Mouse (Mus musculus) embryo, embryonic 10 days (tissue): ENCODE data around the gene Zwilch.
A peak's percentile ranks its signal among the peaks of the same experiment; 100 is the strongest.
"Not testable (repeated sequence)": the region's sequence is repeated elsewhere in the genome, so short reads cannot be mapped to it uniquely, and the experiment has no call there.

Experiments used
- DNase-seq: peaks from one replicate; pipeline ENCODE4 v3.0.0-alpha.2; 2015; ENCODE audit warnings: low spot score

Zwilch gene

DNA sequence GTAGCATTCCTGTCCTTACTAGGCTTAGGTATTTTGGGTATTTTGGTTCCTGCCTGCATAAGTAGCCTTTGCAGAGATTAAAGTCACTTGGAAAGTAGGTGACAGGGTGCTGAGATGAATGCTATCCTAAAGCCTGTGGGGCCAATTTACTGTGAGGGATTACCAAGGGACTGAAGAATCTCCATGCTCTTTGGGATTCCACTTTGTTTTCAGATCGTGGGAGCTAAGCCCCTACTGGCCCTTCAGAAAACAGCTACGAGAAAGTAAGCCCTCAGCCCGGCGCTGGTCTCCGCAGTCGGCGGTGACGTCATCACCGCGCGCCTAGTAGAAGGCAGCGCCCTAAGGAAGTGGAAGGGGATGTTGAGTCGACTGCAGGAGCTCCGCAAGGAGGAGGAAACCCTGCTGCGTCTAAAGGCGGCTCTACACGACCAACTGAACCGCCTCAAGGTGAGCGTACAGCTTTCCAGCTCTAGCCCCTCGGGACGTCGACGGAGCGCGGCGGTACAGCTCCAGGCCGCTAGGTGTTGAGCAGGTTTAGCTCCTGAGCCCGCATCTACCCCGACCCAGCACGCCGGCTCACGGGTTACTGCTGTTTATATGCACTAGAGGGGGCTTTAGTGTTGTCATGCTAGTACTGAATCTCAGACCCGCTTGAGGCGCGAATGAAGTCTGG lies 6.2 kb upstream of the Zwilch start, which contains the start of gene Snapc5:
TSS of gene Snapc5 (plus strand) at position 301 of the 673 bp plus-strand sequence.
- DNase-seq = peak; percentile 98

DNA sequence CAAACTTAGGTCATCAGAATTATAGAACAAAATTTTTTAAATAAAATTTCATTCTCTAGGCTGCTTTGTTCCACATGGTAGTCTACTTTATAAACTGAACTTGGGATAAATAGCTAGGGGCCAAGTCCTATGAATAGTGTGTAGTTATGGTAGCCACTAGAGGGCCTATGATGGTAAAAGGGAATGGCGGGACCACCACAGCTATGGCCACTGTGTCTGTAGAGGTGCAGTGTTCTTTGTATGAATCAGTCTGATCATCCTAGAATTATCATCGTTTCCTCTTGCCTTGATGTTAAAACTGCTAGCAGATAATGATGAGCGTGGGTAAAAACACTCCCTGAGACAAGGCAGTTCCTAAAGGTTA lies 5.7 kb upstream of the Zwilch start:
- DNase-seq = peak; percentile 77

DNA sequence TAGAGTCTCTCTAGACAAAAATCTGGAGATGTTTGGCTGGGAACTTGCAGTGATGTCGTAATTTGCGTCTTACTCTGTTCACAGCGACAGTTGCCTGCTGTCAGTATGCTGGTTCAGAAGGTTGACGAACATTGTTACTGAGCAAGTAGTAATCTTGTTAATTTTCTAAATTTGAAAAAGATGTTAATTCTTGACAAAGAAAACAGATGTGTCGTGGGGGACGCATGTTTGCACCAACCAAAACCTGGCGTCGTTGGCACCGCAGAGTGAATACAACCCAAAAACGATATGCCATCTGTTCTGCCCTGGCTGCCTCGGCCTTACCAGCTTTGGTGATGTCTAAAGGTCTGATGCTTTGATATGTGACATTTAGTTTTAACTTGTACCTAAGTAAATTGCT lies 2.5 kb upstream of the Zwilch start:
- no peak for DNase-seq

DNA sequence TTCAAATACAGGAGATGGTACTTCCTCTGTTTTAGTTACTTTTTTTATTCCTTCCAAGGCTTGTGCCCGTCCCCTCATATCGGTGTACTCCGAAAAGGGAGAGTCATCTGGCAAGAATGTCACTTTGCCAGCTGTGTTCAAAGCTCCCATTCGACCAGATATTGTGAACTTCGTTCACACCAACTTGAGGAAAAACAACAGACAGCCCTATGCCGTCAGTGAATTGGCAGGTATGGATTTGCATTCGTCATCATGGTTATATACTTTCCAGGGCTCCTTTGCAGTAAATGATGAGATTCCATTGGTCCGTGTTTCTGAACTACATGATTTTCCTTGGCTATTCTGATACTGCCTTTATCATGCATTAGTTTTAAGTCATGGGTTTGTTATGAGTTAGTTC lies 1.9 kb upstream of the Zwilch start:
- no peak for DNase-seq

DNA sequence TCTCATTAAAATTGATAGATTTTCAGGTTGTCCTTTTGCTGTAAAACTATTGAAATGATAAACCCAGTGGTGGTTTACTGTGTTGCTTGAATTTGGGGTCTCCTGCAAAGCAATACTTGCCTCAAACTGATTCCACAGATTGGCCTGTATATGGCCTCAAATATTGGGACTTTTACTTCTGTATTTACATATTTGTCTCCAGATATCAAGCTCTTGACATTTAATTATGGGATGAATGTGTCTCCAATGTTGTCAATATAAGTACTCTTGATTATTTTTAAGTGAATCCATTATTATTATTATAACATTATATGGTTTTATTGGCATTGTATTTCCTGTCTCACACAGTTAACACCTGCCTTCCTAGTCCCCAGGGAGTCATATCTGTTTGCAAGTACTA lies 1.4 kb upstream of the Zwilch start:
- no peak for DNase-seq

DNA sequence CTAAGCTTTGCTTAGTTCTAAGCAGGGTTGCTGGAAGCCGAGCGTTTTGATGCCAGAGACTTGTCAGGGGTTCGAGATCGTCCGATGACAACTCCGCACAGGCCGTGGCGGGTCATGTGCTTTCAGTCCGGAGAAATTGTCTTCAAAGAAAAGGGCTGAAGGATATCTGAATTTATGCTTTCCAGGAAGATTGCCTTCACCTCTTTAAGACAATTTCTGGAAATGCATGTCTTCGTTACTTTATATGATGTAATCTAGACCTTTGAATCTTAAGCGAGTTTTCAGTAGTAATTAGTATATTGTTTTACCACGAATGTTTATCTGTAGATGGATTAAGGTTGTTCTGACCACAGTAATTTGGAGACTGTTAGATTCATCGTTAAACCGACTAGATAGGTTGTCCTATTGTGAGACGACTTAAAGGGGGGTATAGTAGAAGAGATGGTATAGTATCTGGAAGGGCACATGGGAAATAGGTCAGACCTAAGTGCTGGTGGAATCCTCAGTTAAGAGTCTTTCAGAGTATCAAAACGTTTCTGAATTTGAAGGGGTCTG lies 839 bp upstream of the Zwilch start:
- no peak for DNase-seq

DNA sequence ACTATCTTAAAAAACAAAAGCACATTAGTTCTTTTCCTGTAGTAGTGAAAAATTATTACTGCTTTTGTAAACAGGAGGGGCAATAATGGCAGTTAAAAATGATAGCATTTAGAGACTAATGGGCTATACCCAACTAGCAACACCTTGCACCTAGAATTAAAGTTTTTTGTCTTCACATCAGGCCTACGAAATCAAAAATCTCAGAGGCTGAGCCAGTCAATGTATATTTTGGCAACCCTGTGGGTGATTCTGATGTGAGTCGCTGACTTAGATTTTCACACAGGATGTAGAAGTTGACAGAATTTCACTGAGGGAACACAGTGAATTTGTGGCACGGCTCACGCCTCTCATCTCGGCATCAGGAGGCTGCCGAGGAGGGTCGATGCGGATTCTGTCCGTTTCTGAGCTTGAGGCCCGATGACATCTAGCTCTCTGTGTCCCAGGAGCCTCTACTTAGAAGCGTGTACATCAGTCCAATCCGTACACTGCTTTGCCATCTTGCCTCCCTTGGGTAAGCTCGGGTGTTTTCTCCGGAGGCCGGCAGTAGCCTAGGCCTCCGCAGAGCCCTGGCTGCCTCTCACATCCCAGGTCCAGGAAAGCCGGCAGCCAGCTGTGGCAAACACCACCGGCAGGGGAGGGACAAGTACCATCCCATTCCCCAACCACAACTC lies 624 bp downstream of the Zwilch start:
- no peak for DNase-seq

DNA sequence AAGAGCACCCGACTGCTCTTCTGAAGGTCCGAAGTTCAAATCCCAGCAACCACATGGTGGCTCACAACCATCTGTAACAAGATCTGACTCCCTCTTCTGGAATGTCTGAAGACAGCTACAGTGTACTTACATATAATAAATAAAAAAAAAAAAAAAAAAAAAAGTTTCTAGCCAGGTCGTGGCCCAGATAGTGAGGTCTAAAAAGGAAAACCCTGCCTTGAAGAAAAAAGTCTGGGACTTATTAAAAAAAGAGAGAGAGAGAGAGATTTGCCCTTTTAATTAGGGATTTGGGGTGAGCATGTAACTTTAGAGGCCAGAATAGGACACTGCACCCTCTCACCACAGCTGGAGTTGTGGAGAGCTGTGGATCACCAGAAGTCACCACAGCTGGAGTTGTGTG lies 2.9 kb downstream of the Zwilch start:
- not testable (repeated sequence) for DNase-seq

DNA sequence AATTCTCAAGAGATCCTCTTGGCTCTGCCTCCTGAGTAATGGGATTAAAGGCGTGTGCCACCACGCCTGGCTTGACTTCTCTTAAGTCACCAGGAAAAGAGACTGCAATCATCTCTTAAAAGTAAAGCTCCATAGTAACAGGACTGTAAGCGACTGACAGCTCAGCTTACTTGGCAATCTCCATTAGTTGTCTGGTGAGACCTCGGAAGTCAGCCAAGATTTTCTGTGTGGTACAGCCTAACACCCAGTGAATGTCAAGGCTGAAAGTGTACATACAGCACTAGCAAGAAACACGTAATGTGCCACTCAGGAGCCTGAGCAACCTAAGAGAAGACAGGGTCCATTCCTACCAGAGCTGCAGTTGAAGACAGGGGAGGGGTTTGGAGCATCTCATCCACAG lies 12.4 kb downstream of the Zwilch start:
- no peak for DNase-seq

DNA sequence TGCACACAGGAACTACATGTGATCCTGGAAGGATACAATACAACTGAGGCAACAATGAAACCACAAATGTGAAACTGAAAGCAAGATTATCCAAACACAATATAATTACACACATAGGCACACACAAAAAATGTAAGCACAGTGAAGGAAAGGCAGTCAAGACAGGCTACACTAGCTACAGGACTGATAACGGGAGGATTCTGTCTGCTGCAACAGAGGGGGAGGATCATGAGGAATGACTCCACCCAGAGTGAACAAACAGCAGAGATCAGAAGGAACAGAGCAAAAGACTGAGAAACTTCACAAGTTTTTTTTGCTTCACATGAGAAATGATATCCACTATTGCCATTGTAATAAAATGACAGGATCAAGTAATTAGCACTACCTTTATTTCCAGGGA lies 16.3 kb downstream of the Zwilch start:
- no peak for DNase-seq

DNA sequence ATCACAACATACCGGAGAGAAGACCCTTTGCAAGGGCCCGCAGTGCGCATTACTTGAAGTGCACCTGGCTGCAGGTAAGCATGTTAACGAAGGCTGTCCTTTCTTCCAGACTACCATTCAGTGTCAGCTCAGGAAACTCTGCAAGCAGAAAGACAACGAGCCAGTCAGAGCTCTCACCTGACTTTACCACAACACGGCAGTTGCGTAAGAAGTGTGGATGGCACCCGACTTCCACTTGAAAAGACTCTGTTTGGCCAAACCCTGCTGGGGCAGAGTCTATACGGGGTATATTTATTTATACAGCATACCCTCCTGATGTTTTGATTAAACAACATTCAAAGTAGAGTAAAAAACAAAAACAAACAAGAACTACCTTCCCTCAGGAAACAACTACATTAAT lies 33.0 kb downstream of the Zwilch start:
- DNase-seq = no peak

DNA sequence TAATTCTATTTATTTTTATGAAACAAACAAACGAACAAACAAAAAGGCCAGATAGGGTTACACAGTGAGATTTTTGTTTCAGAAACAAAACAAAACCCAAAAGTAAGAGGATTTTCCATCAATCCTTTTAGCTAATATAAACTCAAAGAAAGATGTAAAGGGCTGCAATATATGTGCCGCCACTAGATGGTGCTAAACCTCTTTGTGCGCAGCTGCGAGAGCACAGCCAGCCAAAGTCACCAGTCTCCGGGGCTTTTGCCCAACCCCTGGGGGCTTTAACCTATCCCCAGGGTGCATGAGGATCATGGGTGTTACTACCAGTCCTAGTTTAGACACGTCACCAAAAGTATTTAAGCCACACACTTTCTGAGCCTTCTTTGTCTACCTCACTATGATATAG lies 34.0 kb downstream of the Zwilch start:
- DNase-seq = peak; percentile 23

DNA sequence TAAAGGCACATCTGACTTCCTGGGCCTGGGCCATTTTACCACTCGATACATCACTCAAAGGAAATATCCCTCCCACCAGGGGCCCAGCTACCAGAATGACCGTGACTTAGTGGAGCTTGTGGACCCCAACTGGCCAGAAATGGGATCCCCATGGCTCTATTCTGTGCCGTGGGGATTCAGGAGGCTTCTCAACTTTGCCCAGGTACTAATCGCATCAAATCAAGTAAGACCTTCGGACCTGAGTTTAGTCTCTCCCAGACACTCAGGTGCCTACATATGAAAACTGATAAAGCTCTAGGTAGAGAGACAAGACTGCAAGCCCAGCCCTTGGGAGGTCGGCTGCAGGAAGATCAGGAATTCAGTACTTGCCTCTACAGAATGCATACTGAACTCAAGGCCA lies 41.3 kb downstream of the Zwilch start:
- no peak for DNase-seq

DNA sequence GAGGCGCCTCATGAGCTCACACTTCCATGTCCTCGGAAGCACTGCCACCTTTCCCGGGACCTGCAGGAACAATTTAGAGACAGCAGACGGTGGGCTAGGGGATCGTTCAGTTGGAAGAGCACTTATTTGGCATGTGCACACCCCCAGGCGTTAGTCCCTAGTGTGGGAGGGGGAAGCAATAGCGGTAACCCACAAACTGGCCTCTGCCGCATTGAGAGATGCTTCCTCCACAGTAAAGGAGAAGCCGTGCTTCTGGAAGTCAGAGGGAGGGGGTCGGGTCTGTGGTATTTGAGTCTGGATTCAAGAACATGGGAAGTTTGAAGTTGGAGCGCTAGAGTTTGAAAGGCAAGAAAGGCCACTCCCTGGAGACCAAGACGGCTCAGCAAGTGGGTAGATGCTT lies 46.8 kb downstream of the Zwilch start:
- DNase-seq = no peak

DNA sequence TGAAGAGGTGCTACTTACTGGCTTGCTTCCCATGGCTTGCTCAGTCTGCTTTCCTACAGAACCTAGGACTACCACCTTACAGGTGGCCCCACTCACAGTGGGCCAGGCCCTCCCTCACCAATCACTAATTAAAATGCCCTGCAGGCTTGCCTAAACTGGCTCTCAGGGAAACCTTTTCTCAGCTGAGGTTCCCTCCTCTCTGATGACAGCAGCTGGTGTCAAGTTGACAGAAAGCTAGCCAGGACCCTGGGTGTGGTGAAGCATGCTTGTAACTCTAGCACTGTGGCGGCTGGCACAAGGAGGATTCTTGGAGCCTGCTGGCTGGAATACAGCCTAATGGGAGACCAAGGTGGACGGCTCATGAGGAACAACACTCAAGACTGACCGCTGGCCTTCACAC lies 47.6 kb downstream of the Zwilch start:
- no peak for DNase-seq

DNA sequence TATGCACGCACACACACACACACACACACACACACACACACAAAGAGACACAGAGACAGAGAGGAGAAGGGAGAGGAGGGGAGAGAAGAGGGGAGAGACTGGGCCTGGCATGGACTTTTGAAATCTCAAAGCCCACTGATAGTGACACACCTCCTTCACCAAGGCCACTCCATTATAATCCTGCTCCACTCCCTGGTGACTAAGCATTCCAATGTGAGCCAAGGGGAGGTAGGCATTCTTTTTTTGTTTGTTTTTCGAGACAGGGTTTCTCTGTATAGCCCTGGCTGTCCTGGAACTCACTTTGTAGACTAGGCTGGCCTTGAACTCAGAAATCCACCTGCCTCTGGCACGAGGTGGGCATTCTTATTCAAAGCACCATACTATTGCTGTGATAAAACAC lies 48.1 kb downstream of the Zwilch start:
- DNase-seq = not testable (repeated sequence)

DNA sequence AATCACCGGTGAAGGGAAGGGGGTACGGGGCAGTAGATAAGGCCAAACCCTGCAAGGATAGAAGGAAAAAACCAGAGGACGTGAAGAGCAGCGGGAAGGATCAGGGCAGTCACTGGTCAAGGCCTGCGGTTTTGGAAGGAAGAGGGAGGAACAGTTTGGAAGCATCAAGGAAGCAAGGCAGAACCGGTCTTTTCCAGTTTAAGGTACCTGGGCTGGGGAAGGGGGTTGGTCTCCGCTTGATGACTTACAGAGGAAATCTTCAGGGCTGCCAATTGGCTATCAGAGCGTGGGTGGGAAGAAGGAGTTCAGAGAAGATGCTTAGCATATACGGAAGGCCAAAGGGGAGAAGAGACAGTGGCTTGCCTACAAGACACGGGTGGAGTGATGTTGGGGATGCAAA lies 50.3 kb downstream of the Zwilch start:
- no peak for DNase-seq

DNA sequence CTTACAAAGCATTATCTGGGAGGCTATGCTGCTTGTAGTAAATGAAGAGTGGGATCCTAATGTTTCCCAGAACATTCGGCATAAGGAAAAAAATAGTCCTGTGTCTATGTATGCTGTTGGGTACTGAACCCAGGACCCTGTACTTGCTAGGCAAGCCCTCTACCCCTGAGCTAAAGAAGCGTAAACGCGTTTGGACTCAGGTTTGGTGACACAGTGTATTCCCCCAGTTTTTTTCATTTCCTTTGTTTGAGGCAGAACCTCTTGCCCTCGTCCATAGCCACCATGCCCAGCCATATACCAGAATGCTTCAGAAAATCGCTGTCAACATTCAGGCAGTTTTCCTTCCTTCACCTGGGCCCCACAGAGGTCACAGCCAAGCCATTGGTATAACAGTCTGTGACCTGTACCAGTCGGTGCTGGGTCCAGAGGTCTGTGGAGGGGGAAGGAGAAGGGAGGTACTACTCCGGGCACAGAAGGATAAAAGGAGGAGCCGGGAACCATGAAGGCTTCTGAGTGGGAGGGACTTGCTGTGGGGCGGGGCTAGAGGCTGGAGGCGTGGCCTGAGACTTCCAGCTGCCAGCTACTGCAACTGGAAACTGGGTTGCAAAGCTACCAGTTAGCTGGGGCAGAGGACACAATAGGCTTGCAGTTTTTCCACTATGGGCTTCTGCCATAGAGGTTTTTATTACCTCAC lies 52.2 kb downstream of the Zwilch start:
- DNase-seq = peak; percentile 44

DNA sequence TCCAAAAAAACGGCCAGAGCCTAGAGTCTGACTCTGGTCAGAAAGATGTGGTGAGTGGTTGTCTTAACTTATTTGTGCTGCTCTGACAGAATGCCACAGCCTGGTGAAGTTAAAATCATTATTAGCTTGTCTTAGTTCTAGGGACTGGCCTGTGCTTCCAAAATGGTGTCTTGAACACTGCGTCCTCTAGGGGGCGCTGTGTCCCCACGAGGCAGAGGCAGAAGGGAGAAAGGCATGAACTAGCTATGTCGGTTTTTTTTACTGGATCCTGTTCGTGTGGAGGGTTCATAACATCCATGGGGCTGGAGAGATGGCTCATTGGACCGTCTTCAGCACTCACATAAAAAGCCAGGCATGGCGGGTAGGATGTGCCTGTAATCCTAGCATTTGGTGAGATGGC lies 53.0 kb downstream of the Zwilch start:
- peak; percentile 79 for DNase-seq

DNA sequence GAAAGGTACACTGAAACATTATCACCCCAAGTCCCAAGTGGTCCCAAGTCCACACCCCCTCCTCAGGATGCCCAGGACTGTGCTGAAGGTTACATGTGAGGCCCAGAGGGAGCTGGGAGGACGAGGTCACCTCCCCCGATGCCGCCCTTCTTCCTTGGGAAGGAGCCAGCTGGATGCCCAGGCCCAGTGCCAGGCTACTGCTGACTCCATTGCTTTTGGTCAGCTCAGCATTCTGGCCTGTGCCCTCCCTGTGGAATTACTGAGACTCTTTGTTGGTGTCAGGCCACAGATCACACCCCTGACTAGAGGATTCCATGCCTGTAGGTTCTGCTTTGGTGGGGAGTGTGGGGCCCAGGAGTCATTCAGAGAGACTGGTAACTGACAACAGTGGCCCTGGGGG lies 56.0 kb downstream of the Zwilch start, which contains the start of gene Lctl:
TSS of gene Lctl (plus strand) at position 272 of the 400 bp plus-strand sequence.
- no peak for DNase-seq

DNA sequence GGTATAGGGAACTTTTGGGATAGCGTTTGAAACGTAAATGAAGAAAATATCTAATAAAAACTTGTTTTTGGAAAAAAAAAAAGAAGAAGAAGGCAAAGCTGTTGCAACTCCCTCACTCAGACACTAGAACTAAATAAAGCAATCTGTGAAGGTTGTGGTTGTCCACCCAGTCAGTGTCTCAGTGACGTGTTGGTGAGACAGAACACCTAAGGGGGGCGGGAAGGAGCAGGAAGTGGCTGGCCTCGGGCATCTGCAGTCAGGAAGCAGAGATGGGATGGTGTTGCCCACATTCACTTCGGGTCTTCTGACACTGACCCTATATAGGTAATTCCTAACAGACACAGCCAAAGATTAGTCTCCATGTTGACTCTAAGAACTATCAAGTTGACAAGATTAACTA lies 57.1 kb downstream of the Zwilch start:
- DNase-seq = no peak

DNA sequence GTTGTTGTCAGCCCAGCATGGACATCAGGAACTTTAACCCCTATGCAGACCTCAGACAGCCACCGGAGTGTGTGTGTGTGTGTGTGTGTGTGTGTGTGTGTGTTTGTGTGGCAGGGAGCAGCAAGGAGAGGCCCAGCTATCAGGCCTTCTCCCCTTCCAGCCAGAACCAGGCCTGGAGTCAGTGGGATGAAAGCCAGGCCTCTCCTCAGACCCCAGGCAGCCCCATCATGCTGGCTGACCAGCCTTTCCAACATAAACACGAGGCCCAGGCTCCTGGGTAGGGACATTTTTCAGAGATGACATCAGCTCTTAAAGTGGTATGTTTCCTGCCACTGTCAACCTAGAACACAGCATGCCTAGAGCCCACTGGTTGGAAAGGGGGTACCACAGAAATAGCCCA lies 58.3 kb downstream of the Zwilch start:
- peak; percentile 44 for DNase-seq

DNA sequence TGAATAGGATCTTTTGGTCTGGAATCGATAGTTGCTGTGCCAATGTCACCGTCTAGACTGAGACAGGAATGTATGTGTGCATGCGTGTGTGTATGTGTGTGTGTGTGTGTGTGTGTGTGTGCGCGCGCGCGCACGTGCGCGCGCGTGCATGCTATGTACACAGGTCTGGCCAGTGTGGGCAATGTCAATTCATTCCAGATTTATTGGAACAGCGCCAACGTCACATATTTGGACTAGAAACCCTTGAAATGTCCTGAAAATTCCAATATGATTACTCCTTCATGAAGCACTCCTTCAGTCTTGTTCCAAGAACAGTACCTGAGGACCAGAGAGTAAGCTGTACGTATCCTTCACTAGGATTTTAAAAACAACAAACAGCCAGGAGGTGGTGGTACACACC lies 62.4 kb downstream of the Zwilch start:
- DNase-seq = no peak
